Mouse (Mus musculus) heart, adult 2 months (tissue): ENCODE measurements around the gene Tnrc18.

Source experiments
- CTCF ChIP-seq: fragments of 200-600 bp; IDR thresholded peaks from 2 replicates; pipeline ENCODE4 v1.8.1; 2022; ENCODE audit warnings: antibody characterized with exemption, mild to moderate bottlenecking, moderate library complexity
- EP300 ChIP-seq: fragments of 200-500 bp; IDR thresholded peaks from 2 replicates; pipeline ENCODE4 v1.6.1; 2011; ENCODE audit warnings: low read depth, low read length, control low read depth; ENCODE audit not compliant: insufficient read depth

DNA sequence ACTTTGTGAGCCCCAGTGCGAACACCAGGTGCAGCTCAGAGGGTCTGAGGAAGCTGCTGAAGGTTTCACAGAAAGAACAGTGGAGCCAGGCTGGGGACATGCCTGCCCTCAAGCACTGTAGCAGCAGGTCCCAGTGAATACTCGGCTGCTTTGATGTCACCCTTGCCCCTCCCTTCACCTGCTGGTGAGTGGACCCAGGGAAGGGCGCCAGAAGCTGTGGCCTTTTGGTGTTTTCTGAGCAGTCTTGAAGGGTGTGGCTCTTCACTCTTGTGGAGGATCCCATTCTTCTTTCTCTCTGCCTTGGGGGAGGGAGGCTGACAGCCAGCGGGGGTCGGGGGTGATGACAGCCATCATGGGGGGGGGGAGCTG lies 34.2 kb upstream of the Tnrc18 start:
- TF ChIP-seq CTCF, result no peak
- no peak for TF ChIP-seq EP300
